Mouse (Mus musculus): ENCODE data around the gene Srsf12.

The Srsf12 gene

GRCm38 (mm10) chr4:33208881-33209841, at the start of gene Srsf12:
TSS of gene Srsf12 (plus strand) at chr4:33208991.
- DNase-seq (ENCODE audit: low spot score), result no peak

- no peak for DNase-seq (ENCODE audit: low spot score)
Measured at GRCm38 (mm10) chr4:33183477-33183876, 25.3 kb upstream of the Srsf12 start.

GRCm38 (mm10) chr4:33188164-33188563, 20.6 kb upstream of the Srsf12 start:
- no peak for DNase-seq (ENCODE audit: low spot score)

- DNase-seq (ENCODE audit: low spot score), result peak; percentile 60
Measured at GRCm38 (mm10) chr4:33188781-33189734, 19.7 kb upstream of the Srsf12 start.

- DNase-seq (ENCODE audit: low spot score), result no peak
Measured at GRCm38 (mm10) chr4:33189735-33190036, 19.1 kb upstream of the Srsf12 start, which contains the start of gene Pm20d2. TSS of gene Pm20d2 (minus strand) at chr4:33189737.

- DNase-seq (ENCODE audit: low spot score), result no peak
Measured at GRCm38 (mm10) chr4:33198117-33198516, 10.7 kb upstream of the Srsf12 start.

GRCm38 (mm10) chr4:33204682-33205081, 4.1 kb upstream of the Srsf12 start:
- no peak for DNase-seq (ENCODE audit: low spot score)

- DNase-seq (ENCODE audit: low spot score), result no peak
Measured at GRCm38 (mm10) chr4:33207551-33207950, 1.2 kb upstream of the Srsf12 start.

GRCm38 (mm10) chr4:33221847-33222246, 13.1 kb downstream of the Srsf12 start:
- DNase-seq (ENCODE audit: low spot score), result no peak

GRCm38 (mm10) chr4:33224003-33224675, 15.3 kb downstream of the Srsf12 start:
- no peak for DNase-seq (ENCODE audit: low spot score)

- no peak for DNase-seq (ENCODE audit: low spot score)
Measured at GRCm38 (mm10) chr4:33227164-33227563, 18.4 kb downstream of the Srsf12 start.

- no peak for DNase-seq (ENCODE audit: low spot score)
Measured at GRCm38 (mm10) chr4:33229639-33230038, 20.8 kb downstream of the Srsf12 start.

- DNase-seq (ENCODE audit: low spot score), result no peak
Measured at GRCm38 (mm10) chr4:33230881-33231280, 22.1 kb downstream of the Srsf12 start.

- no peak for DNase-seq (ENCODE audit: low spot score)
Measured at GRCm38 (mm10) chr4:33242536-33242935, 33.7 kb downstream of the Srsf12 start.

GRCm38 (mm10) chr4:33243016-33243758, 34.4 kb downstream of the Srsf12 start:
- no peak for DNase-seq (ENCODE audit: low spot score)

- DNase-seq (ENCODE audit: low spot score), result no peak
Measured at GRCm38 (mm10) chr4:33243921-33244320, 35.1 kb downstream of the Srsf12 start.

- DNase-seq (ENCODE audit: low spot score), result no peak
Measured at GRCm38 (mm10) chr4:33245853-33246395, 37.1 kb downstream of the Srsf12 start.

GRCm38 (mm10) chr4:33247479-33248053, 38.8 kb downstream of the Srsf12 start:
- peak; percentile 90 for DNase-seq (ENCODE audit: low spot score)

- DNase-seq (ENCODE audit: low spot score), result peak; percentile 92
Measured at GRCm38 (mm10) chr4:33248062-33248889, 39.5 kb downstream of the Srsf12 start.

- DNase-seq (ENCODE audit: low spot score), result no peak
Measured at GRCm38 (mm10) chr4:33248915-33249314, 40.1 kb downstream of the Srsf12 start.
